Mouse (Mus musculus): ENCODE data around the gene H2-Ob.

DNA sequence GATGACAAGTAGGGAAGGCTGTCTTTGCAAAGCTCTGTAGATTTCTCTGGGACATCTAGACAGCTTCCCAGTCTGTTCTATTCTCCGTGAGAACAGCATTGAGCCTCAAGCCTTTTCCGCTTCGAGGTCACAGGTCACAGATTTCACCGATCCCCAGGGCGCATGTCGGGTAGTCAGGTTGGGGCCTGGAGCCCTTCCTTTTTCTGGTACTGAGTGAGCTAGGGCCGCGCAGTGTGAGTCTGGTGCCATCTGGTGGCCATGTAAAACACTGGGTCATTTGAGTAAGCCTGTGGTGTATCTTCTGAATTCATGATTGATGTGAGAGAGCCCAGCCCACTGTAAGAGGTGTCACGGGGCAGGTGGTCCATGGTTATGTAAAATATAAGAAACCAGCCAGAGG is 3.8 kb upstream of the H2-Ob start:
- TF ChIP-seq CTCF (IDR thresholded peaks at IDR 0.05; ENCODE audit: extremely low read depth, insufficient read depth, insufficient read length, insufficient replicate concordance) (peak; percentile 89; the same call in 1 of the 2 replicates), POLR2A (IDR thresholded peaks at IDR 0.05; ENCODE audit: low read depth, low read length) (no peak)
